Mouse (Mus musculus): ENCODE measurements around the gene Bean1.

DNA sequence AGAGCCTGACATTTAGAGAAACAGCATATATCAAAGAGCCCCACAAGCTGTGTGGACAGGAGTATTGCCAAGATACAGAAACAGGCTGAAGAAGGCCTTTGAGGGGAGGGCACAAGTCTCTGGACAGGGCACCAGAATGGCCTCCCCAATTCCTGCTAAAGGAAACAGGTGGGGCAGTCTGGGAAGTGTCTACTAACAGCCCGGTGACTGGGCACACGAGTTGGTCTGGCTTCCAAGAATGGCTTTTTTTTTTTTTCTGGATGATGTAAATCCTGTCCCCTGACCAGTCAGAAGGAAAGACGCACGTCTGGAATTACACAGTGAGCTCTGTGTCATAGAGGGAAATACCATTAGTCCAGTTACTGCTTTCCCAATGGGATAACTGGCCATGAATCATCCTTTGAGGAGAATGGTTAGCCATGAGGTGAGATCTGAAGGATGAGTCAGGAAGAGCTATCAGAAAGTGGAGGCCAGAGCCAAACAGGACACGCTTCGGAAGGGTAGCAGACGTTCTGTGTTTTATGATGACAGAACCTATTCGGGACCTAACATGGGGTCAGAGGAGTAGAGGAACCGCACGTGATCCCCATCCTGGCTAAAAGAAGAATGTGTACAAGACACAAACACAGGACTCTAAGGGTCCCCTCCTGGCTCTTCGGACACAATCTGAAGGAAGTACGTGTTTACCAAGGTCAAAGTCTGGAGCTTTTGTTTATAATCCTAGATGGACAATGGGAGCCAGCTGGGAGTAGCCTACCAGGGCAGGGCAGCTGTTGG lies 48.4 kb upstream of the Bean1 start:
- TF ChIP-seq CTCF (IDR thresholded peaks at IDR 0.05; ENCODE audit: borderline replicate concordance, control insufficient read depth, extremely low read depth, insufficient read depth, low read length, poor library complexity) (no peak), POLR2A (IDR thresholded peaks at IDR 0.05; ENCODE audit: control insufficient read depth, extremely low read depth, insufficient read depth, low read length, poor library complexity) (no peak)

Data from thymus, adult 2 months (tissue).